Mouse (Mus musculus) kidney, adult 11 months (tissue): Measurements from ENCODE around the gene Plekhf1.

Experiments
- DNase-seq: peaks from one replicate; pipeline ENCODE4 v3.0.0; 2022

Gene Plekhf1

GRCm38 (mm10) chr7:38184786-38185185 is 43.0 kb downstream of the Plekhf1 start:
- DNase-seq, result no peak

GRCm38 (mm10) chr7:38184418-38184745 is 43.4 kb downstream of the Plekhf1 start:
- DNase-seq, result no peak

- DNase-seq, result peak; percentile 87
These were observed 44.0 kb downstream of the Plekhf1 start for GRCm38 (mm10) chr7:38183709-38184417.

- no peak for DNase-seq
These were observed 44.7 kb downstream of the Plekhf1 start, which contains the start of gene 1600014C10Rik for GRCm38 (mm10) chr7:38182962-38183687. Gene 1600014C10Rik, plus strand, starts transcription at chr7:38183217.

GRCm38 (mm10) chr7:38182596-38182961 is 45.2 kb downstream of the Plekhf1 start:
- peak; percentile 80 for DNase-seq

- no peak for DNase-seq
These were observed 46.5 kb downstream of the Plekhf1 start for GRCm38 (mm10) chr7:38181366-38181765.

GRCm38 (mm10) chr7:38179896-38180295 is 47.9 kb downstream of the Plekhf1 start:
- no peak for DNase-seq

- DNase-seq, result no peak
These were observed 51.8 kb downstream of the Plekhf1 start for GRCm38 (mm10) chr7:38176056-38176455.

- no peak for DNase-seq
These were observed 53.3 kb downstream of the Plekhf1 start for GRCm38 (mm10) chr7:38174321-38175148.

- DNase-seq, result no peak
These were observed 53.9 kb downstream of the Plekhf1 start for GRCm38 (mm10) chr7:38173871-38174270.

- DNase-seq, result no peak
These were observed 60.1 kb downstream of the Plekhf1 start for GRCm38 (mm10) chr7:38167724-38168141.
